8 mouse cellular contexts compared by ENCODE assay signal in genomic region chr8:126589507-126590023, GRCm38 (mm10). TPM values are rescaled to one million over a fixed set of nuclear protein-coding genes. Genes with fewer than 3 reads are reported as not detected.
A peak's percentile ranks its signal among the peaks of the same experiment; 100 is the strongest.
DNase-seq lines count a peak whose midpoint lies in the region; ATAC-seq and TF ChIP-seq lines count a peak whose summit lies in the region.

No protein-coding gene starts in this region.

- H3K4me3 ChIP-seq in kidney, adult 2 months (ENCODE audit: insufficient read depth, low read depth, low read length), result peak overlapping the region; percentile 50
- H3K4me3 ChIP-seq in hindbrain, embryonic 12.5 days, result peak overlapping the region; percentile 99
- H3K4me3 ChIP-seq in midbrain, embryonic 12.5 days, result peak overlapping the region; percentile 98

- 0% methylated on average over 1 of the region's 1 CpGs for WGBS in kidney, adult 2 months
- 48% methylated on average over 1 of the region's 1 CpGs for WGBS in hindbrain, embryonic 12.5 days
- WGBS in midbrain, embryonic 12.5 days, result 42% methylated on average over 1 of the region's 1 CpGs

- TF ChIP-seq CTCF in kidney, adult 2 months (conservative IDR thresholded peaks at IDR 0.05; ENCODE audit: insufficient read depth, insufficient read length, low read depth, low read length), result no peak

- DNase-seq in kidney, adult 2 months, result no peak
- DNase-seq in kidney, postnatal 14 days, result no peak
- peak; percentile 48 for DNase-seq in Muller cell, postnatal 12 days (ENCODE audit: inconsistent ontology term)
- DNase-seq in urinary bladder, postnatal 14 days (ENCODE audit: low spot score), result no peak
- no peak for DNase-seq in left cerebral cortex, adult 18-20 months (ENCODE audit: low spot score in 2 of 2)
- DNase-seq in urinary bladder, postnatal 4 days (ENCODE audit: low spot score in 2 of 2), result no peak

- H3K27ac ChIP-seq in kidney, adult 2 months (ENCODE audit: insufficient read depth, low read depth, low read length), result peak overlapping the region; percentile 72
- peak overlapping the region; percentile 18 for H3K27ac ChIP-seq in hindbrain, embryonic 12.5 days
- H3K27ac ChIP-seq in midbrain, embryonic 12.5 days (replicated peaks), result 0 out of 2 replicates have a peak overlapping the region, but pooled peaks have one; percentile 39

- peak overlapping the region; percentile 93 for H3K4me2 ChIP-seq in hindbrain, embryonic 12.5 days (replicated peaks)
- peak overlapping the region; percentile 95 for H3K4me2 ChIP-seq in midbrain, embryonic 12.5 days (replicated peaks)

- H3K4me1 ChIP-seq in kidney, adult 2 months (ENCODE audit: control insufficient read depth, insufficient read depth, low read length), result peaks cover 28% of the 10 kb centered on the region
- H3K4me1 ChIP-seq in hindbrain, embryonic 12.5 days, result peaks cover 52% of the 10 kb centered on the region
- peaks cover 56% of the 10 kb centered on the region for H3K4me1 ChIP-seq in midbrain, embryonic 12.5 days

- ATAC-seq in hindbrain, embryonic 12.5 days (ENCODE audit: low FRiP score), result no peak
- no peak for ATAC-seq in midbrain, embryonic 12.5 days (ENCODE audit: low FRiP score, low read depth)

- H3K36me3 ChIP-seq in kidney, adult 2 months (ENCODE audit: control insufficient read depth, insufficient read depth, low read length), result peaks cover 16% of the 10 kb centered on the region; the same call in 1 of the 2 replicates
- peaks cover 6% of the 10 kb centered on the region; the same call in 1 of the 2 replicates for H3K36me3 ChIP-seq in hindbrain, embryonic 12.5 days
- 0 out of 2 replicates have a peak, but pooled peaks cover 6% of the 10 kb centered on the region for H3K36me3 ChIP-seq in midbrain, embryonic 12.5 days

- no peaks in the 10 kb centered on the region for H3K9me3 ChIP-seq in hindbrain, embryonic 12.5 days (replicated peaks)
- no peaks in the 10 kb centered on the region for H3K9me3 ChIP-seq in midbrain, embryonic 12.5 days

- H3K9ac ChIP-seq in hindbrain, embryonic 12.5 days, result peak overlapping the region; percentile 54
- peak overlapping the region; percentile 61 for H3K9ac ChIP-seq in midbrain, embryonic 12.5 days (replicated peaks)

- no peaks in the 10 kb centered on the region for H3K27me3 ChIP-seq in kidney, adult 2 months (replicated peaks; ENCODE audit: control insufficient read depth, insufficient read depth, low read length)
- H3K27me3 ChIP-seq in hindbrain, embryonic 12.5 days, result no peaks in the 10 kb centered on the region
- H3K27me3 ChIP-seq in midbrain, embryonic 12.5 days, result no peaks in the 10 kb centered on the region

- TF ChIP-seq POLR2A in kidney, adult 2 months (IDR thresholded peaks at IDR 0.05; ENCODE audit: low read depth, low read length), result no peak

RNA-seq across cellular contexts. Expression of gene Irf2bp2, which starts 4.2 kb away (rescaled TPM):
- 40.6 and 46.6 TPM in 2 replicates for polyA plus RNA-seq in kidney, adult 2 months (2012; rRNA removed)
- 8.8 and 9.6 TPM in 2 replicates for polyA plus RNA-seq in hindbrain, embryonic 12.5 days (2016; fragmentation: Nextera tagmentation; extraction: Ambion mirVana)
- polyA plus RNA-seq in midbrain, embryonic 12.5 days (2016; fragmentation: Nextera tagmentation; extraction: Ambion mirVana), result 7.5 and 7.7 TPM in 2 replicates
- total RNA-seq in left cerebral cortex, adult 18-20 months (2021), result 10 to 100 TPM; 74.0 to 77.6 TPM

Comparison
In these comparisons a context has a peak if more than half of its experiments do, and no peak if none do; other contexts are left out.
1. H3K27ac ChIP-seq: peak in every context shown above with its lines; median percentile 72 in kidney, adult 2 months; 39 in midbrain, embryonic 12.5 days; 18 in hindbrain, embryonic 12.5 days.